Mouse (Mus musculus) adrenal gland, postnatal 14 days (tissue): ENCODE data around the gene Gm3468. TPM values are rescaled to one million over a fixed set of nuclear protein-coding genes. Genes with fewer than 3 reads are reported as not detected.
A peak's percentile ranks its signal among the peaks of the same experiment; 100 is the strongest.
"Not testable (repeated sequence)": the region's sequence is repeated elsewhere in the genome, so short reads cannot be mapped to it uniquely, and the experiment has no call there.

ENCODE experiments used
- DNase-seq: peaks from one replicate; pipeline ENCODE4 v3.0.0; 2021; ENCODE audit warnings: mixed read lengths
- long read RNA-seq, 2 experiments: library from polyadenylated mRNA; stranded (forward); transcript quantifications; one replicate each; pipeline ENCODE4 v2.0.0; 2021
- total RNA-seq: library from RNA; stranded (reverse); gene quantifications from 2 replicates; pipeline ENCODE4 v1.2.3, GENCODE M21; 2021

Gm3468 gene
- 0.22 and 0.68 TPM in 2 replicates for total RNA-seq
- long read RNA-seq, experiment 1, partial matches to known transcripts, result 0 of 2 reads
- long read RNA-seq, experiment 1, other reads (novel, unspliced or antisense), result 2 of 2 reads
- long read RNA-seq, experiment 2, partial matches to known transcripts, result 0 of 2 reads
- long read RNA-seq, experiment 2, other reads (novel, unspliced or antisense), result 2 of 2 reads

DNA sequence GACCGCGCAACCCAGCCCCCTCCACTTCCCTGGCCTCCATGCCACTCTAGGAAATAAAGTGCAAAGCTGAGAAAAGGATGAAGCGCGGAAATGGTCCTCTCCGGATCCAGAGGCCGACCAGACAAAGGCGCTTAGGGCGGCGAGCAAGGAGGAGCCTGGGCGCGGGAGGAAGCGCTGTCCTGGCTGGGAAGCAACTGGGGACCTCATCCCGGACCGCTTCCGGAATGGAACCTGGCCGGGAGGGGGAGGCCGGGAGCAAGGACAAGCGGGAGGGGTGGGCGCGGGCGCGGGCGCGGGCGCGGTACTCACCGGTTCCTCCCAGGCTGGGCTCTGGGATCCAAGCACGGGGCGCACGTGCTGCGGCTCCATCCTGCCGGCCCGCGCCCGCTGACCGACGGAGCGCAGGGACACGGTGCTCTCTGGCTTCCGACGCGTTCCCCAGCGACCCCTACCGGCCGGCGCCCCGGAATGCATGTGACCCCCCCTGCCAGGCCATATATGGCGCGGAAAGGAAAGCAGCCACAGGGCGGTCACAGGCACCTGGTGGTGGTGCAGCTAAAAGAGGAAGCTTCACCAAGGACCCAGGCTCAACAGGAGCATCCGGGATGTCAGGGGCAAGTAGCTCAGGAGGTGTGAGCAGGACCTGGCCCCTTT, at the start of gene Gm3468:
Gm3468 (minus strand) TSS at position 394 of the 654 bp plus-strand sequence.
- peak; percentile 45 for DNase-seq

DNA sequence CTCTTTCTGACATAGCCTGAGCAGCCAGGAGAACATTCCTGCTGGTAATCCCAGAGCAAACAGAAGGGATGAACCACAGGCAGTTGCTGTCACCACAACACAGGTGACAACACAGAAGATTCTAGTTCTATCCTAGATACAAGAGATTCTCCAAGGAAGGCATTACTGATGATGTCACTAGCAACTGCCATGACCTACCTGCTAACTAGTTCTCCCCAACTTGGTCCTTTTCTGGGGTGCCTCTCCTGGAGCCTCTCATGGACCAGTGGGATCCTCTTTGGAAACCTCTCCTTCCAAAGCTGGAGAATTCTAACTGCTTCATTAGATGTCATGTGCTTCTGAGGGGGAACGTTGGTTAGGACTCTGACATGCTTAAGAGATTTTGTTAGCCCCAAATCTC, 17.2 kb upstream of the Gm3468 start, which contains the start of gene Gm3476:
Gm3476 (minus strand) TSS at position 101 of the 400 bp plus-strand sequence.
- DNase-seq, result not testable (repeated sequence)

DNA sequence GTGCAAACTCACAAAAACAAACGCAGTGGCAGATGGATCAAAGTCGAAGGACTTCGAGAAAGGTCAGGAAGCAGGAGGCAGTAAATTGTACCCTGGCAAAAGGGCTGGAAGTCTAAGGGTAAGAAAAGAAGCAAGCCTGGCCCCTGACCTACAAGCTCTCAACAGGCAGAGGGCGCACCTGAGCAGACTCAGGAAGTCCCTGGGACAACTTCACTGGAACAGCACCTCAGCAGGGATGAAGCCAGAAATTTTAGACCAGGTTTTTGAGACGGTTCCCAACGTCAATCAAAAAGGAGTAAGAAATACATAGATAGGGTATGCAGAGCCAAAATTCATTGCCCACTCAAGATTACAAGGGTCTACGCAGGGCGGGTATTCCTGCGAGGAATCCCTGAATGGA, 965 bp downstream of the Gm3468 start:
- not testable (repeated sequence) for DNase-seq

DNA sequence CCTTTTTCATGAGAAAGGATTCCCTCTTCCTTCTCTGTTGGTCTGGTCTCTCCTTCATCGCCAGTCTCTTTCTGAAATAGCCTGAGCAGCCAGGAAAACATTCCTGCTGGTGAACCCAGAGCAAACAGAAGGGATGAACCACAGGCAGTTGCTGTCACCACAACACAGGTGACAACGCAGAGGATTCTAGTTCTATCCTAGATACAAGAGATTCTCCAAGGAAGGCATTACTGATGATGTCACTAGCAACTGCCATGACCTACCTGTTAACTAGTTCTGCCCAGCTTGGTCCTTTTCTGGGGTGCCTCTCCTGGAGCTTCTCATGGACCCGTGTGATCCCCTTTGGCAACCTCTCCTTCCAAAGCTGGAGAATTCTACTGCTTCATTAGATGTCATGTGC, 14.6 kb downstream of the Gm3468 start, which contains the start of gene Gm8206:
Gm8206 (minus strand) TSS at position 101 of the 400 bp plus-strand sequence.
- not testable (repeated sequence) for DNase-seq

DNA sequence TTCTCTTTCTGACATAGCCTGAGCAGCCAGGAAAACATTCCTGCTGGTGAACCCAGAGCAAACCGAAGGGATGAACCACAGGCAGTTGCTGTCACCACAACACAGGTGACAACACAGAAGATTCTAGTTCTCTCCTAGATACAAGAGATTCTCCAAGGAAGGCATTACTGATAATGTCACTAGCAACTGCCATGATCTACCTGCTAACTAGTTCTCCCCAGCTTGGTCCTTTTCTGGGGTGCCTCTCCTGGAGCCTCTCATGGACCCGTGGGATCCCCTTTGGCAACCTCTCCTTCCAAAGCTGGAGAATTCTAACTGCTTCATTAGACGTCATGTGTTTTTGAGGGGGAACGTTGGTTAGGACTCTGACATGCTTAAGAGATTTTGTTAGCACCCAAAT, 50.3 kb downstream of the Gm3468 start, which contains the start of gene Gm6337:
Gm6337 (minus strand) TSS at position 101 of the 400 bp plus-strand sequence.
- DNase-seq, result not testable (repeated sequence)

Other genes starting within 250 kb of the Gm3468 start
- gene Gm8237, start 228.3 kb downstream of the Gm3468 start, total RNA-seq, result 1.1 and 1.2 TPM in 2 replicates
- 0.30 and 0.59 TPM in 2 replicates for gene Gm3248, start 146.9 kb downstream of the Gm3468 start, total RNA-seq
- gene Gm3453, start 129.5 kb downstream of the Gm3468 start, total RNA-seq, result not detected in 2 replicates
- gene Gm6337, start 50.4 kb downstream of the Gm3468 start, total RNA-seq, result not detected in 2 replicates
- gene Gm8206, start 14.7 kb downstream of the Gm3468 start, total RNA-seq, result 0.45 and 1.4 TPM in 2 replicates
- gene Gm3476, start 17.1 kb upstream of the Gm3468 start, total RNA-seq, result not detected in 2 replicates
- gene Gm21560, start 110.6 kb upstream of the Gm3468 start, total RNA-seq, result 0.30 and 0.79 TPM in 2 replicates
- 0.59 TPM in 1 of 2 replicates, not detected in the other for gene Gm3411, start 178.6 kb upstream of the Gm3468 start, total RNA-seq
- gene Gm21103, start 196.2 kb upstream of the Gm3468 start, total RNA-seq, result not detected in 2 replicates
- gene Gm3618, start 235.0 kb upstream of the Gm3468 start, total RNA-seq, result not detected in 2 replicates